Mouse (Mus musculus) gastrocnemius, adult 2 months (tissue): ENCODE measurements around the gene Chrd. TPM values are rescaled to one million over a fixed set of nuclear protein-coding genes. Genes with fewer than 3 reads are reported as not detected.
A peak's percentile ranks its signal among the peaks of the same experiment; 100 is the strongest.

Experiments
- DNase-seq: peaks from one replicate; pipeline ENCODE4 v3.0.0; 2022
- H3K27ac ChIP-seq: fragments of 200-600 bp; 2 replicates; pipeline ENCODE4 v1.8.1; 2022; ENCODE audit warnings: mild to moderate bottlenecking
- H3K4me3 ChIP-seq: fragments of 200-600 bp; 2 replicates; pipeline ENCODE4 v1.8.1; 2022; ENCODE audit warnings: mild to moderate bottlenecking, moderate library complexity
- CTCF ChIP-seq: fragments of 200-600 bp; IDR thresholded peaks from 2 replicates; pipeline ENCODE4 v1.8.1; 2022; ENCODE audit warnings: antibody characterized with exemption, mild to moderate bottlenecking, moderate library complexity
- intact Hi-C: fragments of 180-260 bp; cut with DNase I; formaldehyde crosslinking; loops from one replicate; pipeline ENCODE4 v1.15.1; 2025
- total RNA-seq, 2 experiments: library from RNA; stranded (reverse); gene quantifications; 2 replicates each; pipeline ENCODE4 v1.2.3; 2021

The Chrd gene
- total RNA-seq, 2 experiments from 2014 or later = 2.9 to 3.6 TPM

GRCm38 (mm10) chr16:20726384-20726783 lies 6.5 kb upstream of the Chrd start:
- intact Hi-C loops = no loop called here
- H3K27ac ChIP-seq = peak overlapping the region; percentile 79
- peak overlapping the region; percentile 40 for H3K4me3 ChIP-seq
- TF ChIP-seq CTCF = no peak
- DNase-seq = peak; percentile 28

GRCm38 (mm10) chr16:20730293-20730711 lies 2.6 kb upstream of the Chrd start:
- intact Hi-C loops = no loop called here
- Histone ChIP-seq H3K27ac (peak overlapping the region; percentile 82), H3K4me3 (peak overlapping the region; percentile 60)
- DNase-seq = no peak
- TF ChIP-seq CTCF = no peak

GRCm38 (mm10) chr16:20731688-20732087 lies 1.2 kb upstream of the Chrd start:
- Histone ChIP-seq H3K4me3 (no peak overlapping the region), H3K27ac (peak overlapping the region; percentile 35; the same call in 1 of the 2 replicates)
- no peak for TF ChIP-seq CTCF
- no peak for DNase-seq
- intact Hi-C loops = no loop called here

- peak overlapping the region; percentile 91 for H3K27ac ChIP-seq
- no peak for DNase-seq
- TF ChIP-seq CTCF = no peak
- intact Hi-C loops = no loop called here
- H3K4me3 ChIP-seq = peak overlapping the region; percentile 92
Measured at GRCm38 (mm10) chr16:20732251-20732924, 539 bp upstream of the Chrd start.

GRCm38 (mm10) chr16:20733731-20734730 lies 1.1 kb downstream of the Chrd start, which contains the start of gene Thpo:
Thpo (minus strand) TSS chr16:20734511.
- intact Hi-C loops = no loop called here
- peak within 1 kb of the TSS; percentile 92 for H3K4me3 ChIP-seq
- TF ChIP-seq CTCF = no peak
- no peak for DNase-seq
- peak within 1 kb of the TSS; percentile 91 for H3K27ac ChIP-seq

- H3K27ac ChIP-seq = no peak overlapping the region
- no peak for DNase-seq
- TF ChIP-seq CTCF = no peak
- no peak overlapping the region for H3K4me3 ChIP-seq
- intact Hi-C loops = no loop called here
Measured at GRCm38 (mm10) chr16:20735651-20736050, 2.7 kb downstream of the Chrd start.

GRCm38 (mm10) chr16:20736168-20736567 lies 3.2 kb downstream of the Chrd start:
- DNase-seq = no peak
- intact Hi-C loops = no loop called here
- no peak overlapping the region for H3K27ac ChIP-seq
- H3K4me3 ChIP-seq = no peak overlapping the region
- TF ChIP-seq CTCF = no peak

- Histone ChIP-seq H3K4me3 (no peak overlapping the region), H3K27ac (no peak overlapping the region)
- TF ChIP-seq CTCF = no peak
- intact Hi-C loops = no loop called here
- no peak for DNase-seq
Measured at GRCm38 (mm10) chr16:20736823-20737222, 3.9 kb downstream of the Chrd start.

GRCm38 (mm10) chr16:20739845-20740244 lies 6.9 kb downstream of the Chrd start:
- Histone ChIP-seq H3K4me3 (no peak overlapping the region), H3K27ac (no peak overlapping the region)
- no peak for TF ChIP-seq CTCF
- intact Hi-C loops = no loop called here
- DNase-seq = no peak

GRCm38 (mm10) chr16:20746641-20747040 lies 13.7 kb downstream of the Chrd start:
- intact Hi-C loops = no loop called here
- DNase-seq = peak; percentile 87
- H3K4me3 ChIP-seq = peak overlapping the region; percentile 38
- TF ChIP-seq CTCF = no peak
- peak overlapping the region; percentile 80 for H3K27ac ChIP-seq

- DNase-seq = no peak
Measured at GRCm38 (mm10) chr16:20750518-20750917, 17.6 kb downstream of the Chrd start.

GRCm38 (mm10) chr16:20756052-20756451 lies 23.1 kb downstream of the Chrd start:
- peak; percentile 45 for DNase-seq
- TF ChIP-seq CTCF = no peak
- intact Hi-C loops = no loop called here
- H3K27ac ChIP-seq = 0 out of 2 replicates have a peak overlapping the region, but pooled peaks have one; percentile 12
- H3K4me3 ChIP-seq = no peak overlapping the region

More at GRCm38 (mm10) chr16:20750518-20750917, 17.6 kb downstream of the Chrd start:
- Histone ChIP-seq H3K4me3 (no peak overlapping the region), H3K27ac (peak overlapping the region; percentile 46; the same call in 1 of the 2 replicates)
- intact Hi-C loops = no loop called here
- TF ChIP-seq CTCF = no peak

GRCm38 (mm10) chr16:20757385-20757784 lies 24.5 kb downstream of the Chrd start:
- Histone ChIP-seq H3K27ac (no peak overlapping the region), H3K4me3 (no peak overlapping the region)
- TF ChIP-seq CTCF = no peak
- intact Hi-C loops = no loop called here
- no peak for DNase-seq
